Mouse (Mus musculus) megakaryocyte, embryonic 14.5 days (primary cell): ENCODE measurements around the gene Efcab5.

Experiments
- FLI1 ChIP-seq: IDR thresholded peaks from 2 replicates; pipeline ENCODE4 v1.6.1; 2012; ENCODE audit warnings: low read length, inconsistent platforms, mixed read lengths
- GATA1 ChIP-seq: IDR thresholded peaks from 3 replicates; pipeline ENCODE4 v1.6.1; 2012; ENCODE audit warnings: mixed read lengths, low read length, inconsistent platforms, borderline replicate concordance

GRCm38 (mm10) chr11:77041891-77042290 lies 146.9 kb downstream of the Efcab5 start:
- no peak for TF ChIP-seq FLI1
- TF ChIP-seq GATA1, result no peak
